Mouse (Mus musculus) left cerebral cortex, postnatal 4 days (tissue): Measurements from ENCODE around the gene Ptov1. TPM values are rescaled to one million over a fixed set of nuclear protein-coding genes. Genes with fewer than 3 reads are reported as not detected.

ENCODE experiments used
- DNase-seq: peaks from one replicate; pipeline ENCODE4 v3.0.0-alpha.2; 2022
- intact Hi-C: fragments of 180-260 bp; cut with DNase I; formaldehyde crosslinking; loops from one replicate; pipeline ENCODE4 v1.15.1; 2025
- total RNA-seq, 2 experiments: library from RNA; stranded (reverse); gene quantifications; 2 replicates each; pipeline ENCODE4 v1.2.3; 2021

The Ptov1 gene
- total RNA-seq, 2 experiments from 2014 or later = 423 to 428 TPM

DNA sequence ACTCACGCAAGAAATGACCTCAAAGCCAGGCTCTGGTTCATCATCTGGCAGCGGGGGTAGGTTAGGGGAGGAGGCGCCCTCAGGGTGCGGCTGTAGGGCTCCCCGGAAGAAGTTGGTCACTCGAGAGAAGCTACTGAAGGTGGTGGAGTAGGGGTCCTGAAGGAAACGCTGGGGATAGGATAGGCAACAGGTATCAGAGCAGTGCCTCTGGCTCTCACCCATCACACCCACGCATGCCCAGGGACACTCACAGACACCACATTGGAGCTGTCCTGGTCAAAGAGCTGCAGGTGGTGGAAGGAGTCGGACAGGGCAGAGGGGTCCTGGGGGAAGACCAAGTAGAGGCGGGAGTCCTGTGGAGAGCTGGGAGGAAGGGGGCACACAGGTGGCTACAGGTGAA, 24.6 kb downstream of the Ptov1 start:
- intact Hi-C loops = no loop called here
- DNase-seq = no peak

DNA sequence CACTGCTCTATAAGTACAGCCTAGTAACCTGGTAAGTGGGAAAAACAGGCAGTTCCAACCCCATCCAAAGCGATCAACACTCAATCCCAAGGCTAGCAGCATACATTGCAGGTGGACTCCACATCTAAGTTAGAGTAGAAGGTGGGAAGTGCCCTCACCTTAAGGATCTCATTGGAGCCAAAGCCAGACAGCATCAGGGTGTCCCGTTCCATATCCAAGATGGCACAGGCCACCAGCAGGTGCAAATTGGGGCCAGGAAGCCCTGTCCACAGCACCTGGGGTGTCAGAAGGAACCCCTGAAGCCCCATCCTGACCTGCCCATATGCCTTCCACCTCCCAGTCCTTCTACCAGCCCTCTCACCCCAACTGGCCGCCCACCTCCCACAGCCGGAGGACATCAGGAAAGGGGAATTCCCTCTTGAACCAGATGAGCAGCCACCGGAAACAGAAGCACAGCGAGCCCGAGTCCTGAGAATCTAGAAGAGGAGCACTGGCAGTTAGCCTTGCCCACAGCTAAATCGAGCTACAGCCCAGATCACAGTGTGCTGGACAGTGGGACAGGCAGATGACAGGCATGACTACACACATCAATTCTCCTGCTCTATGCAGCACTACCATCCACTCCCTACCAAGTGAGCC, 27.6 kb downstream of the Ptov1 start:
- intact Hi-C loops = no loop called here
- DNase-seq = no peak

DNA sequence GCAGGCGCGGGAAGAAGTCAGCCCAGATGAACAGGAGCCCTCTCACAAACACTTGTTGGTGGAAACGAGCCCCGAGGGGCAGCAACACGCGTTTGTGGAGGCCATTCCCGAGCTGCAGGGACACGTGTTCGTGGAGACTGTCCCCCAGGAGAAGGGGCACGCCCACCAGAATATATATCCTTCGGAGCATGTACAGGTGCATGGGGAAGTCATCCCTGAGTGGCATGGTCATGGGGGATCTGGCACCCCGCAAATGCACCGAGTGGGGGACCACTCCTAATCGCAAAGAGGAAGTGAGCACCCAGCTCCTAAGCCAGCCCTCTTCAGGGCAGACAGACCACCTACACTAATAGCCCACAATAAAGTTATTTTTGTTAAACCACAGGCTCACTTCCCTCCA, 29.2 kb downstream of the Ptov1 start:
- intact Hi-C loops = no loop called here
- DNase-seq = no peak

DNA sequence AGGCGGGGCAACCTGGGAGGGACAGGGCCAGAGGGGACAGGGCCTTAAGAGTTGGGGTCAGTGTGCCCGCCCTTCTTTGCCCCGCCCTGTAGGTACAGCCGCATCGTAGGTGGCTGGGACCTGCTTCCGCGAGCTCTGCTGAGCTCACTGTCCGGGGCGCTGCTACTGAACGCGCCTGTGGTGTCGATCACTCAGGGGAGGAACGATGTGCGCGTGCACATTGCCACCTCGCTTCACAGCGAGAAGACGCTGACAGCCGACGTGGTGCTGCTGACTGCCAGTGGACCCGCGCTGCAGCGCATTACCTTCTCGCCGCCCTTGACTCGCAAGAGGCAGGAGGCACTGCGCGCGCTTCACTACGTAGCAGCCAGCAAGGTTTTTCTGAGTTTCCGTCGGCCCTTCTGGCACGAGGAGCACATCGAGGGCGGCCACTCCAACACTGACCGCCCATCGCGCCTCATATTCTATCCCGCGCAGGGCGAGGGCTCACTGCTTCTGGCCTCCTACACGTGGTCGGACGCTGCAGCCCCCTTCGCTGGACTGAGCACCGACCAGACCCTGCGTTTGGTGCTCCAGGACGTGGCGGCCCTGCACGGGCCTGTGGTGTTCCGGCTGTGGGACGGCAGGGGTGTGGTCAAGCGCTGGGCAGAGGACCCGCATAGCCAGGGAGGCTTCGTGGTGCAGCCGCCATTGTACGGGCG, 29.9 kb downstream of the Ptov1 start:
- intact Hi-C loops = no loop called here
- peak; percentile 35 for DNase-seq

DNA sequence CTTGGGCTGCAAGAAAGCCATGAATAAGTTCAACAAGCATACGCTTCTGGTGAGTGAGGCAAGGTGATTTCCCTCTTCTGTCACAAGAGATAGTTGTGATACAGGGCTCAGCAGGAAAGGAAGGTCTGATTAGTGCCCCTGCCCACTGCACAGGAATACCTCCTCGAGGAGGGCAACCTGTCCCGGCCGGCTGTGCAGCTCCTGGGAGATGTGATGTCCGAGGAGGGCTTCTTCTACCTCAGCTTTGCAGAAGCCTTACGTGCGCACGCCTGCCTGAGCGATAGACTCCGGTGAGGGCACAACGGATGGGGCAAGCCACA, 30.5 kb downstream of the Ptov1 start:
- intact Hi-C loops = no loop called here
- DNase-seq = no peak

DNA sequence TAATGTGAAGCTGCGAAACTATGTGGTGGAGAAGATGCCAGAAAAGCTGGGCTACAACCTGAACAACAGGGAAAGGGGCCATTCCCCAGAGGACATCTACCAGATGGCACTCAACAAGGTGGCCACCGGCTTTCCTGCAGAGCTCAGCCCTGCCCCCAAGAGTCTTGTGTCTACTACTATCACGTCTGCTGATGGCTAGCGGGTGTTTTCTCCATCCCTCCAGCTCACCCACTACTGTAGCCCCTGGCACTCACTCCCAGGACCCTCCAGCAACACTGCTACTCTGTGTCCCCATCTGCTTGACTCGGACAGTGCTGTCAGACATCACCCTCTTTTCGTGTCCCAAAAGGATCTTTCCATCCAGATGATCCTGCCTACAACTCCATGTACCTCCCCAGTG, 31.5 kb downstream of the Ptov1 start:
- no peak for DNase-seq
- intact Hi-C loops = no loop called here

DNA sequence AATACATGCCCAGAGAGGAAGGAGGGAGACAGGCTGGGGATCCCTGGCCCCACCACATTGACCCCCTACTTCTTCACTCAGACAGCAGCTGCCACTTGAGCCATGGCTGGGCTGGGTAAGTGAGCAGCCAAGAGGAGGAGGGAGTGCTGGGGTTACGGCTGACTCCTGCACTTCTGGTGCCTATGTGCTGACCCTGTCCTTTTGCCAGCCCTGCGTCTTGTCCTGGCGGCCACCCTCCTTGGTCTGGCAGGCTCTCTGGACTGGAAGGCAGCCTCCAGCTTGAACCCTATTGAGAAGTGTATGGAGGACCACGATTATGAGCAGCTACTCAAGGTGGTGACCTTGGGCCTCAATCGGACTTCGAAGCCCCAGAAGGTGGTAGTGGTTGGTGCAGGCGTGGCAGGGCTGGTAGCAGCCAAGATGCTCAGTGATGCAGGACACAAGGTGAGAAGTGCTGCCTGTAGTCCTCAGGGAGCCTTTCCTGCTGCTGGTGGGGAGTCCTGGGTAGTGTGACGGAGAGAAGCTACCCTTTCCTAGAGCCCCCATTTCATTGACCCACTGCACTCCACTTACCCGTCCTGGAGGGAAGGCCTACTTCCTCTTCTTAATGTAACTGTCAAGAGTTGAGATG, 33.0 kb downstream of the Ptov1 start:
- DNase-seq = no peak
- intact Hi-C loops = no loop called here

DNA sequence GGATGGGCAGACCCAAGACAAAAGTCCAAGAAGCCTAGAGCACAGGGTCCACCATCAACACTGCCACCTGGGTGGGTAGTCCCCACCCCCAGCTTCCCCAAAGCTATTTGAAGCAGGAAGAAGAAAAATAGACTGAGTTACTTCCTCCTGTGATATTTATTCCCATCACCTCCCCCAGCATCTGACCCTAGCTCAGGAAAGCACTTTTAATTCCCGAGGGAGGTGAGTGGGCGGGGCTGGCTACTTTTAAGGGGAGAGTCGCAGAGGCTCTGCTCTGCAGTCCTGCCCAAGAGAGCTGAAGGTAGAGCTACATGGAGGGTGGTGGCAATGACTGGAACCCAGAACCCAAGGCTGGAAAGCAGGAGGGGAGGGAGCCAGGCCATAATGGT, 33.6 kb downstream of the Ptov1 start:
- DNase-seq = no peak

DNA sequence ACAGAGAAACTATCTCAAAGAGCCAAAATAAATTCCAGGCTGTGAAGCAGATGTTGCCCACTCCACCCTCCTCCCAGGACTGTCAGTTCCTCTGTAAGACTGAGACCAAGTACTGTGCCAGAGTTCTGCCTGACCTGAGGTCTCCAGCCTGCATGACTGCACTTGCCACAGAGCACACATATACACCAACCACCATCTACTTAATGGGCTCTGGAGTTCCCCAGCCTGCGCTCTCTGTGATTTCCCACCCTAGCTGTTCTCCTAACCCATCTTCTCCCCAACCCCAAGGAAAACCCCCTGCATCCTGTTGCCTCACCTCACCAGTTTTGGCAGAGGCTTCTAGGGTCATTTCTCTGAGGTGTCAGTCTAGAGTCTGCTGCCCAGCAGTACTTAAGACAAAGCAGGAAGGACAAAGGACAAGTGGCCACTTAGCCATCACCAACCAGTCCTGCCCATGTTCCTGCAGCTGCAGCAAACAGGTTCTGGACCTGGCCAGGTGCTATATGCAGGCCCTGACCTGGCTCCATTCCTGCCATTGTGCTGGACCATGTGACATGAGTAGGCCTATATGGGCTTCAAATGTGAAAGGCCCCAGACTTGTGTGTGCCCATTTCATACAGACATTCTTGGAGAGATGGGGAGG, 34.1 kb downstream of the Ptov1 start:
- intact Hi-C loops = no loop called here
- DNase-seq = no peak

More for the DNA sequence above, 33.6 kb downstream of the Ptov1 start:
- intact Hi-C loops = no loop called here

DNA sequence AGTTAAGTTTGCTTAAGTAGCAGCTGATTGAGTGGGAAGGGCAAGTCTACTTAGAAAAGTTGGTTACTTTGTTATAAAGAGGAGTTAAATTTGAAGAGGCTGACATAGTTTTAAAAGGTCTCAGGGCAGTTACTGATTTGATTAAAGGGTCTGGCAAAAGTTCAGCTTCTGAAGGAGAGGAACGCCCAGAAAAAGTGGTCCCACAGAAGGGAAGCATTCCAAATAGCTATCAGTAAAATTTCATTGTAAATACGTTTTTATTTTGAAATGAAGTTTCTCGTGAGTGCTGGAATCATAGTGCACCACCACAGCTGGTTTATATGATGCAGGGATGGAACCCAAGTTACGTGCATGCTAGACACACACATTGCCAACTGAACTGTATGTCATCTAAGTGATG, 36.8 kb downstream of the Ptov1 start:
- no peak for DNase-seq
- intact Hi-C loops = no loop called here

DNA sequence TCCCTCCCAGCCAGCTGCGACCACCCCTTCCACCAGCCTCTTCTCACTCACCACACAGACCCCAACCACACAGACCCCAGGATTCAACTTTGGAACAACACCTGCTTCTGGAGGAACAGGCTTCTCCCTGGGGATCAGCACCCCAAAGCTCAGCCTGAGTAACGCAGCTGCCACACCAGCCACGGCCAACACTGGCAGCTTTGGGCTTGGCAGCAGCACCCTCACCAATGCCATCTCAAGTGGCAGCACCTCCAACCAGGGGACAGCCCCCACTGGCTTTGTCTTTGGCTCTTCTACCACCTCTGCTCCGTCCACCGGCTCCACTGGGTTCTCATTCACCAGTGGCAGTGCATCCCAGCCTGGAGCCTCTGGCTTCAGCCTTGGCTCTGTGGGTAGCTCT, 40.9 kb downstream of the Ptov1 start:
- intact Hi-C loops = no loop called here
- no peak for DNase-seq

DNA sequence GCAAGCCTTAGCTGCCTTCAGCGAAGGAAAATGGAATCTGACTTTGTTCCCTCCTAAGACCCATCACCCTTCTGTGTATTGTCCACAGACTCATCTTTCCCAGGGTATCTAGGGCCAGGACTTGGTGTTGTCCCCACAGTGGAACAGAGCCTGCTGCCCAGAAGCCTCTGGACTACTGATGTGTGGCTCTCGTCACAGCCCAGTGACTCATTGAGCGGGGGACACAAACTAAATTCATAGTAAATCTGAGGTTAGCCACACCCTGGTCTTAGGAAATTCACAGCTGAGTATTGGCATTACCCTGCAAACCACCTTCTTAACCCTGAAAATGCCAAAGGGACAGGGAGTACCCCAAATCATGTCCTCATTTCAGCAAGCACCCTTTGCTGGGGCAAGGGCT, 42.8 kb downstream of the Ptov1 start:
- DNase-seq = no peak
- intact Hi-C loops = no loop called here

DNA sequence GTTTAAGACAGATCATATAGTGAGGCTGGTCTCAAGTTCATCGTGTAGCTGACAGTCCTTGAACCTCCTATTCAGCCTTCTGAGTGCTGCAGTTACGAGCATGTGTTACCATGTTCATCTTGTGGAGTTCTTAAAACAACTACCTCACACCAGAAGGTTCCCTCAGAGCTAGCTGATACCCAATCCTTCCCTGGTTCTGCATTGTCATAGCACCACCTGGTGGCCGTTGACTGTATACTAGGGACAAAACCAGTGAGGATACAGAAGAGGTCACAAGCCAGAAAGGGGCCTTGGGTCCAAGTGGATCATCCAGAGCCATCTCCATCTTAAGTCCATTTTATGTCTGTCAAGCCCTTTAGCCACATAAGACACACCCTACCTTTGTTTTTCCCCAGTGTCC, 44.7 kb downstream of the Ptov1 start:
- intact Hi-C loops = loop anchor here (2.0 kb wide), 1 partner anchor 98 kb away; no protein-coding TSS in a partner anchor
- DNase-seq = peak; percentile 85

DNA sequence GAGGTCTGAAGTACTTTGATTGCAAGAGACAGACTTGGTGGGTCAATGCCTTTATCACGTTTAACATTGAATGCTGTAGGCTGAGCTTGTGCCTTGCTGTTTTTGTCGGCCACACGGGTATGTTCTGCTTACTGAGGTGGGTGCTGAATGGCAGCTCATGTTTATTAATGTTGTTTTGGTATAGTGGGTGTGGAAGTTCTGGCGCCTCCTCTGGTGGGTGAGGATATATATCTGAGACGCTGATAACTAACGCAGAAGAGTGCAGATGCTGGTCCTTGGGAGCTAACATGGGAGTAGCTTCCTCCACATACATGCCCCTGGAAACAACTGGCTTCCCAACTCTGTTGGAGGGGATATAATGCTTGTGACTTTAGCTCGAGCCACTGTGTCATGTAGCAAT, 46.2 kb downstream of the Ptov1 start:
- DNase-seq = no peak
- intact Hi-C loops = no loop called here

DNA sequence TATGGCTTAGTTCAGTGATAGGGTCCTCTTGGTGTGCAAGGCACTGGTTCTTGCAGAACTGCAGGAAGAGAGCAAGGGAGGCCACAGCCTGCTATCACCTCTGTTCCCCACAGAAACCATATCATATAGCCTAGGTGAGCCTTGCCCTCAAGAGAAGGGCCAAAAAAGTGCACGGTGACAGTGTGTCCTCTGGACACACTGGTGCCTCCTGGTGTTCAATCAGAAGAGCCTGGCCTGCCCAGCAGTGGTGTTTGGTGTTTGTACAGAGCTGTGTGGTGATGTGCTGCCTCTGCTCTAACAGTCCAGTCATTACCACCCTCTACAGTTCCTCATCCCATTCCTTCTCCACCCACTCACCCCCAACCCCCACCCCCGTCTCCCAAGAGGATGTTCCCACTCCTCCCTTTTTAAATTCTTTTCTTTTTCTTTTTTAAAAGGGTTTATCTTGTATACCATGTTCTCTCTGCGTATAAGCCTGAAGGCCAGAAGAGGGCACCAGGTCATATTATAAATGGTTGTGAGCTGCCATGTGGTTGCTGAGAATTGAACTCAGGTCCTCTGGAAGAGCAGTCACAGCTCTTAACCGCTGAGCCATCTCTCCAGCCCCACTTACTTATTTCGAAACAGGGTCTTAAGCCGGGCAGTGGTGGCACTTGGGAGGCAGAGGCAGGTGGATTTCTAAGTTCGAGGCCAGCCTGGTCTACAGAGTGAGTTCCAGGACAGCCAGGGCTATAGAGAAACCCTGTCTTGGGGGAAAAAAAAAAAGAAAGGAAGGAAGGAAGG, 47.7 kb downstream of the Ptov1 start:
- no peak for DNase-seq
- intact Hi-C loops = no loop called here

DNA sequence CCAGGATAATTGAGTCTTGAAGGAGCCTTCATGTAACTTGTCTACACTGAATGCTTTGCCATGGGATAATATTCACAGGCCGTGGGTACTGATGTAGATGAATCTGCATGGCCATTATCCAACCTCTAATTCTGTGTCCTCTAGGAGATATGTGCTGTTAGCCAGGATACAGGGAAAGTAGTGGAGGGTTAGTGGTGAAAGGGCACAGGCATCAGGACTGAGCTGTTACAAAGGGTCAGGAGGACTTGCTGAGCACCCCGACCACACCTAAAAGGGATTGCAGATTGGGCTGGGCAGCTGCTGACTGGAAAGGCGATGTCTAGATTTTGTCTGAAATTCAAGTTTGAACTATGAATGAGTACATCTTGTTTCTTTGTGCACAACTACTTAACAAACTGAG, 49.1 kb downstream of the Ptov1 start:
- intact Hi-C loops = no loop called here
- DNase-seq = no peak

DNA sequence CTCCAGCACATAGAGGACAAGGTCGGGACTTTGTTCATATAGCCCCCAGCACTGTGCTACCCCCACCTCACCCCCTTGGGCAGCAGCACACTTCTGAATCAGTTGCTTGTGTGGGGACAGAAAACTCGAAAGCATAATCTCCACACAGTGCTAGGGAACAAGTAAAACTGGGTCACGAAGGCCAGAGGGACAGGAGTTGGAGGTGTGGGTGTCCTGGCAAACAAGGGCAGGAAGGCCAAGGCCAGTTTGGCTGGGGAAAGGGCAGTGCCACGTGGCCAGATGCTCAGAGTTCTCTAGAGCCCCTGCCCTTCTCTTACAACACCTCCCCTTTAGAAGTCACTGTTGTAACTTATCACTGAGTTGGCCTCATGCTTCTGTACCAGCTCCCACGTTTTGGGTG, 49.7 kb downstream of the Ptov1 start:
- intact Hi-C loops = no loop called here
- DNase-seq = no peak

DNA sequence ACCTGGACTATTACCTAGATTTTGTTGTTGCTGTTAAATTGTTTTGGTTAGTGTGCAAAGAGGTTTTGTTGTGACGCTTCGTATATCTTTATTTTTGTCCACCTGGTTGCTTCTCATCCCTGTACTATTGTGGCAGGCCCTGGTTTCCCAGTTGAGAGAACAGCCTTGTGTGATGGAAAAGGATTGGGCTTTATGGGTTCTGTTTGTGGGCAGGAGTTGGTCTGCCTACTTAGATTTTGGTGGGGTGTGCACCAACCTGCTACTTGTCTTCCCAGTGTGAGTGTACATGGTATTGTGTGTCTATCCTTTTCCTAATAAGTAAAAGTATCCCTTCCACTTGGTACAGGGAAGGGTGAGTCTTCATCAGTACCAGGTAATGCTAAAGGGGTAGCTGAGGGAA, 50.2 kb downstream of the Ptov1 start:
- no peak for DNase-seq
- intact Hi-C loops = no loop called here

DNA sequence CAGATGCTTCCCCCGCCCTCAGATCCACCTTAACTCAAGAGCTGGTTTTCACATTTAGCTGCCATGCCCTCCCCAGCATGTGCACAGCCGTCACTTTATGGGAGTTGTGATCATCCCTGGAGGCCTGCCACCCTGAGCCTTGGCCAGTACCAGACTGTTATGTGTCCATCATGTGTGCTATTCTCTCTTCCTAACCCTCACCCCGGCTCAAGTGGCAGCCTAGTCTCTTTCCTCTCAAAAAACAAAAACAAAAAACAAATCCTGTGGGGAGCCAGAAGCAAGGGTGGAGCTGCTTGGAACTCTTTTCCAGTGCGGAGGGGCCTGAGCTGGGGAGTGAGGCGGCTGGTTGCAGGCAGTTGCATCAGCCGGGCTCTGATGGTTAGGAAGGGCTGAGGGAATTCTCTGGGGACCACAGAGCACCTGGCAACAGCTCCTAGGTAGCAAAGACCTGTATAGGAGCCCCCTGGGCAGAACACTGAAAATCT, 50.8 kb downstream of the Ptov1 start:
- intact Hi-C loops = no loop called here

DNA sequence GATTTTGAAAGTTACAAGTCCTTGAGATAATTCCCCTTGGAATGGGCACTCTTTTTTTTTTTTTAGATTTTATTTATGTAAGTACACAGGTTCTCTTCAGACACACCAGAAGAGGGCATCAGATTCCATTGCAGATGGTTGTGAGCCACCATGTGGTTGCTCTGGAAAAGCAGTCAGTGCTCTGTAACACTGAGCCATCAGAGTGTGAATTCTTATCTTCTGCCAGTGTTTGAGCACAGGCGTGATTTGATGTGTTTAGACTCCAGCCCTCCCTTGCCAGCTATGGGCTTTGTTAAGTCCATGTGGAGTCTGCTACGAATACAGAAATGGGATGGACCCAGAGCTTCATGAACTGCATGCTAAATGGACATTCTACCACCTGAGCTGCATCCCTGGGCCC, 51.4 kb downstream of the Ptov1 start:
- intact Hi-C loops = no loop called here
- no peak for DNase-seq

More for the DNA sequence above, 50.8 kb downstream of the Ptov1 start:
- peak; percentile 37 for DNase-seq

DNA sequence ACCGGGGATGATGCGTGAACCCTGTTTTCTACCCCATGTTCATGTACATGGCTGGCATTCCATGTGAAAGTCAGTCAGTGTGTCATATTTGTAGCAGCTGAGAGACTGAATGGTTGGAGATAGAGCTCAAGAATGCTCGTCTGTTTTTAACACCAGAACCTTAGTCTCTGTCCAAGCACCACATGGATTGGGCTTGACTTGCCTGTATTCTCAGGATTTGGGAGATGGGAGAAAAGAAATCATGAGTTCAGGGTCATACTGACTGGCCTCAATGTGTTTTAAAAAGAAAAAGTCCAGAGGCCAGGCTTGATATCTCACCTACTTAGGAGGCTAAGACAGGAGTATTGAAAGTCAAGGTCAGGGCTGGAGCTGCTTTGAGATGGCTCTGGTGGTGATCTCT, 52.1 kb downstream of the Ptov1 start:
- intact Hi-C loops = no loop called here
- DNase-seq = no peak
